Mouse (Mus musculus): ENCODE results near the gene Sptlc2. TPM values are rescaled to one million over a fixed set of nuclear protein-coding genes. Genes with fewer than 3 reads are reported as not detected.

Sptlc2 gene
- polyA plus RNA-seq, 1 experiment: 44.7 TPM

DNA sequence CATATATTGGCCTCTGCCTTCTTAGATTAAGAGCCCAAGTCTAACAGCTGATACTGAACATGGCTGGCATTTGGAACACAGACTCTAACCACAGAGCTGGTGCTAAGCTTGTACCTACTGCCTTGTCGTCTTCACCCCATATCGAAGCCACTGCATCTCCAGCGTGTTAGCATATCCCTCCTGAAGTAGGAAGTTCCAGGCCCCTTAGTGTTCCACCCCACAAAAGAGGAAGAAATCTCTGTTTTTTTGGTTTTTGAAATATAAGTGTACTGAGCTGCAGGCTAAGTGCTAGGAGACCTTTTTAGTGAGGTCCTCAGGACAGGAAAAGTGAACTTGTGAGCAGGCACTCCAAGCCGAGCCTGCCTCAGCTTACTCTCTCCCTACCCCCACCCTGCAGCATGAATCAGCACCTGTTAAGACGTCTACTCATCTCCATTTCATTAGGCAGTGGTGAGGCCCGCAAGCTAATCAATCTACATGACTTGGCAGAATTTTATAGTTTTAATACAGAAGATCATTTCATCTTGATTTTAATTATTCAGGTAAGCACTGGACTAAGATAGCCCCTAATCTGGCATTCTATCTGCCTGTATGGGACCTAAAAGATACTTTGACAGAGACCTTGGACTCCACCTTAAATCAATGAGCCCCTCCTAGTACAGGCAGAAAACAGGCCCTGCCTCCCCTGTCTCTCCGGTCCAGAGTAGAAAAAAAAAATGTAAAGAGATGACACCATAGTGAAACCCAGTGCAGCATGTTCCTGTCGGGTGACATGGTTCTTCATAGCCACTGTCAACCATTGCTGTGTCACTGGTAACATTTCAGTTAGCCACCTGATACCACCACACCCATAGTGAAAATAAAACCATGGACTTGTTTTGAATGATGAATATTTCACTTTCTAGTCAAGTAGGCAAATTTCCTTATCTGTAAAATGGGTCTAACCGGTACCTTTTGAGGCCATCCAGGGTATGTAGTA, 113.0 kb downstream of the Sptlc2 start:
- TF ChIP-seq FOSL1 (IDR thresholded peaks at IDR 0.05; ENCODE audit: insufficient read depth, low read length, poor library complexity, severe bottlenecking): no peak
- no peak for TF ChIP-seq MYOG (IDR thresholded peaks at IDR 0.05; ENCODE audit: control insufficient read depth, extremely low read depth, insufficient read length)
- no peak for TF ChIP-seq MYOD1 (IDR thresholded peaks at IDR 0.05; ENCODE audit: control insufficient read depth, insufficient read length, low read depth)
- TF ChIP-seq USF1 (IDR thresholded peaks at IDR 0.05; ENCODE audit: low read depth): no peak
- TF ChIP-seq CTCF (IDR thresholded peaks at IDR 0.05; ENCODE audit: control insufficient read depth, insufficient read depth, insufficient read length): no peak
- no peak for TF ChIP-seq CEBPB (IDR thresholded peaks at IDR 0.05; ENCODE audit: low read depth)
- no peak for TF ChIP-seq MAX (IDR thresholded peaks at IDR 0.05)
- H3K27me3 ChIP-seq (ENCODE audit: control insufficient read depth, insufficient read depth, insufficient read length): no peaks in the 10 kb centered on the region
- H3ac ChIP-seq (ENCODE audit: control insufficient read depth, insufficient read length, low read depth): no peak overlapping the region
- H3K79me3 ChIP-seq (ENCODE audit: low read depth): no peaks in the 10 kb centered on the region
- H3K79me2 ChIP-seq (ENCODE audit: control insufficient read depth, insufficient read depth): no peaks in the 10 kb centered on the region
- no peak overlapping the region for H3K4me3 ChIP-seq (ENCODE audit: insufficient read depth, poor library complexity, severe bottlenecking)
- peaks cover 67% of the 10 kb centered on the region for H3K36me3 ChIP-seq (ENCODE audit: control insufficient read depth, insufficient read depth)

DNA sequence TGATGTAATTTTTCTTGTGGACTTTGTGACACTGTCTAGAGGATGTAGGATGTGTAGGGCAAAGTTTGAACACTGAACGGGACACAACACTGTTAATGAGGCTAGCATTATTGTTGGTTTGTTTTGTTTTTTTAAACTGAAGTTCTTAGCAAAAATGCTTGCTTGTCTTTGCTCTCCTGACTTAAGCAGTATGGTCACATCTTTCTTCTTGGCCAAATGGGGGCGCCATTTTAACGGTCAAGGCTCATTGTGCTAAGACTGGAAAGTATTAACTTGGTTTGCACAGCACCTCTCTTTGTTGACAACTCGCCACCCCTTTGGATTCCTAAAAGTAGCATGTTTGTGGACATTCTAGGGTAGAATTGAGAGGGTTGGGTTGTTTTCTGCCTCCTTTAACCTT, 120.5 kb downstream of the Sptlc2 start:
- Histone ChIP-seq H3K36me3 (ENCODE audit: control insufficient read depth, insufficient read depth) (peaks cover 49% of the 10 kb centered on the region), H3K4me3 (ENCODE audit: insufficient read depth, poor library complexity, severe bottlenecking) (peak overlapping the region; percentile 85), H3ac (ENCODE audit: control insufficient read depth, insufficient read length, low read depth) (peak overlapping the region; percentile 45), H3K79me2 (ENCODE audit: control insufficient read depth, insufficient read depth) (peaks cover 57% of the 10 kb centered on the region), H3K79me3 (ENCODE audit: low read depth) (peaks cover 31% of the 10 kb centered on the region), H3K27me3 (ENCODE audit: control insufficient read depth, insufficient read depth, insufficient read length) (no peaks in the 10 kb centered on the region)
- TF ChIP-seq MYOG (IDR thresholded peaks at IDR 0.05; ENCODE audit: control insufficient read depth, extremely low read depth, insufficient read length): no peak
- peak; percentile 17 for TF ChIP-seq CTCF (IDR thresholded peaks at IDR 0.05; ENCODE audit: control insufficient read depth, insufficient read depth, insufficient read length)

DNA sequence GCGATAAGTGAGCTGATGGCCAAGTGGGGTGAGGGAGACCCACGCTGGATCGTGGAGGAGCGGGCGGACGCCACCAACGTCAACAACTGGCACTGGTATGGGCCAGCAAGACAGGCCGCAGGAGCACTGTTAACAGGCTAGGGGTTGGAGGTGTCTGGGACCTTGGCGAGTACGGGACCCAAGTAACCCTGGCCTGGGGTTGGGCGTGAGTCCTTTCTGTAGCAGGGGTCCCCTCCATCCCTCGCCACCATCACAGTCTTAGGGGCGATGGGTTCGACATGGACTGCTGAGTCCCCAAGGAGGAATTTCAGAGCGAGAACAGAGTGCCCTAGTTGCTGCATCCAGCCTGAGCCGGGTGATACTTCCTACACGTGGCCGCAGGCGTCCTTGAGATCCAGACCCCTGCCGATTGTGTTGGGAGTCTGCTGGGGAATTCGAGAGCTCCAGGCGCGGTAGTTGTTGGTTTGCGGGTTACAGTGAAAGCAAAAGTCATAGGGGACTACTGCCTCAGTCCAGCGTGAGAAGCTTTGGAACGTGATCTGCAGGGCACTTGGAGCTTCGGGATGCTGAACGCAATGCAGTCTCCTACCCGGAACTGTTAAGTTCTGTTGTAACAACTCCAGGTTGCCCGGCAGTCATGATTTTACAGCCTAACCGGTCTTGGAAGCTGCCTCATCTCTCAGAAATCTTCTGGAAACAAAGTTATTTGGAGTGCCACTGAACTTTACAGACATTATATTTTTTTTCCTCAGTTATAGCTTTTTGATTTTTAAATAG, 121.1 kb downstream of the Sptlc2 start:
- peaks cover 48% of the 10 kb centered on the region for H3K36me3 ChIP-seq (ENCODE audit: control insufficient read depth, insufficient read depth)
- H3K79me2 ChIP-seq (ENCODE audit: control insufficient read depth, insufficient read depth): peaks cover 57% of the 10 kb centered on the region
- TF ChIP-seq MYOG (IDR thresholded peaks at IDR 0.05; ENCODE audit: control insufficient read depth, extremely low read depth, insufficient read length) (no peak), CTCF (IDR thresholded peaks at IDR 0.05; ENCODE audit: control insufficient read depth, insufficient read depth, insufficient read length) (no peak), MAX (IDR thresholded peaks at IDR 0.05) (no peak), USF1 (IDR thresholded peaks at IDR 0.05; ENCODE audit: low read depth) (no peak), MYOD1 (IDR thresholded peaks at IDR 0.05; ENCODE audit: control insufficient read depth, insufficient read length, low read depth) (no peak), FOSL1 (IDR thresholded peaks at IDR 0.05; ENCODE audit: insufficient read depth, low read length, poor library complexity, severe bottlenecking) (no peak), CEBPB (IDR thresholded peaks at IDR 0.05; ENCODE audit: low read depth) (no peak)
- H3K79me3 ChIP-seq (ENCODE audit: low read depth): peaks cover 31% of the 10 kb centered on the region
- peak overlapping the region; percentile 85 for H3K4me3 ChIP-seq (ENCODE audit: insufficient read depth, poor library complexity, severe bottlenecking)
- H3ac ChIP-seq (ENCODE audit: control insufficient read depth, insufficient read length, low read depth): peak overlapping the region; percentile 95
- H3K27me3 ChIP-seq (ENCODE audit: control insufficient read depth, insufficient read depth, insufficient read length): no peaks in the 10 kb centered on the region

DNA sequence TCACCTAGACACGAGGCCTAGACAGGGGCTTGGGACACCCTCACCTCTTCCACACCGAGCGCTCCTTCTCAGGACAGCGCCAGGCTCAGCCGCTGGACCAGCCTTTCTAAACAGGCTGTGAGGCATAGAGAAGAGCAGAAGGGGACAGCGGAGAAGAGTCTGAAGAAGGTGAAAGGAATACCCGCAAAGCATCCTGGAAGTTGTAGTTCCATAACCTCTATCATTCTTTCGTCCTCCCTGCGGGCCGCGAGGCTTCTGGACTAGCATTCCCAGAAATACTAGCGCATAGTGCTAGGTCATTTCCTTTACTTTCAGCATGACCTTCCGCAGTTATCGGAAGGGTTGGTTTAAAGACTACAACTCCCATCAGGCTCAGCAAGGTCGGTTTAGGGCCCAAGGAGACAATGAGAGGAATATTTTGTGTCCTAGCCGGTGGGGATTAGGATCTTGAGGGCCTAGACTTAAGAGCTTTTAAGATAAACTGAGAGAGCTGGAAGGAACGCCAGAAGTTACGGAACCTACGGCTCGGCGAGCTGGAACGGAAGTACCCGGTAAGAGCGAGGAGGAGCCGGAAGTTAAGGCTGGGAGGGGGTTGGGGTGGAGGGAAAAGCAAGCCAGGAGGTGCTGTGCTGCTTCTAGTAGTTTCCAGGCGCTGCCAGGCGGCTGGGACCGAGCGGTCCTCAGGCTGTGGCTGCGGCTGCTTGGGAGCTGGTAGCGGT, 121.9 kb downstream of the Sptlc2 start, which contains the start of the genes Vipas39 and Ahsa1:
Gene Vipas39, minus strand, starts transcription at position 149 of the 719 bp plus-strand sequence.
Gene Ahsa1, plus strand, starts transcription at position 372 of the 719 bp plus-strand sequence.
- TF ChIP-seq CTCF (IDR thresholded peaks at IDR 0.05; ENCODE audit: control insufficient read depth, insufficient read depth, insufficient read length) (no peak), MYOD1 (IDR thresholded peaks at IDR 0.05; ENCODE audit: control insufficient read depth, insufficient read length, low read depth) (no peak), USF1 (IDR thresholded peaks at IDR 0.05; ENCODE audit: low read depth) (no peak), CEBPB (IDR thresholded peaks at IDR 0.05; ENCODE audit: low read depth) (no peak), FOSL1 (IDR thresholded peaks at IDR 0.05; ENCODE audit: insufficient read depth, low read length, poor library complexity, severe bottlenecking) (no peak)
- H3ac ChIP-seq (ENCODE audit: control insufficient read depth, insufficient read length, low read depth): peak within 1 kb of the TSS; percentile 95
- H3K79me3 ChIP-seq (ENCODE audit: low read depth): peaks cover 31% of the 10 kb centered on the region
- H3K4me3 ChIP-seq (ENCODE audit: insufficient read depth, poor library complexity, severe bottlenecking): peak within 1 kb of the TSS; percentile 85
- H3K36me3 ChIP-seq (ENCODE audit: control insufficient read depth, insufficient read depth): peaks cover 48% of the 10 kb centered on the region
- H3K27me3 ChIP-seq (ENCODE audit: control insufficient read depth, insufficient read depth, insufficient read length): no peaks in the 10 kb centered on the region
- peaks cover 57% of the 10 kb centered on the region for H3K79me2 ChIP-seq (ENCODE audit: control insufficient read depth, insufficient read depth)

DNA sequence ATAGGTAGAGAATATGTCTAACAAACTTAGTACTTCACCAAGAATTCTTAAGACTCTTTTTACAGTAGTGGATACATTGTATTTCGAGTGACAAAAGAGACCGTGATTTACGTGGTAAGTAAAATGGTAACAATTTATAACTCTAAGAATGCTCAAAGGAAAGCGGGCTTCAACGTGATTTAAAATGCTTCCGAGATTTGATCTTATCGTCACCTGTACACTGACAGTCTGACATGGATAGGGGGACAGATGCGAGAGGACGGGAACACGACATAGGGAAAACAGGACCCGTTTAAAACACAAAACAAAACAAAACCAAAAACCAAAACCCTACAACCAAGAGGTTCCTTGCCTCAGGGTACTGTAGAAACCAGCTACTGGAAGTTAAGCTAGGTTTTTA, 122.7 kb downstream of the Sptlc2 start:
- TF ChIP-seq MYOG (IDR thresholded peaks at IDR 0.05; ENCODE audit: control insufficient read depth, extremely low read depth, insufficient read length) (no peak), CEBPB (IDR thresholded peaks at IDR 0.05; ENCODE audit: low read depth) (no peak), USF1 (IDR thresholded peaks at IDR 0.05; ENCODE audit: low read depth) (no peak)
- H3ac ChIP-seq (ENCODE audit: control insufficient read depth, insufficient read length, low read depth): peak overlapping the region; percentile 82
- H3K36me3 ChIP-seq (ENCODE audit: control insufficient read depth, insufficient read depth): peaks cover 48% of the 10 kb centered on the region
- H3K79me2 ChIP-seq (ENCODE audit: control insufficient read depth, insufficient read depth): peaks cover 57% of the 10 kb centered on the region
- H3K4me3 ChIP-seq (ENCODE audit: insufficient read depth, poor library complexity, severe bottlenecking): peak overlapping the region; percentile 85
- H3K27me3 ChIP-seq (ENCODE audit: control insufficient read depth, insufficient read depth, insufficient read length): no peaks in the 10 kb centered on the region
- H3K79me3 ChIP-seq (ENCODE audit: low read depth): peaks cover 31% of the 10 kb centered on the region
